Mouse (Mus musculus) erythroblast, embryonic 14.5 days (primary cell): ENCODE measurements around the gene H3f3a.

ENCODE experiments used
- GATA1 ChIP-seq: IDR thresholded peaks from 2 replicates; pipeline ENCODE4 v1.6.1; 2012; ENCODE audit warnings: low read length, inconsistent platforms, mixed read lengths
- TAL1 ChIP-seq: IDR thresholded peaks from 3 replicates; pipeline ENCODE4 v1.6.1; 2012; ENCODE audit warnings: low read length, inconsistent platforms, mixed read lengths

DNA sequence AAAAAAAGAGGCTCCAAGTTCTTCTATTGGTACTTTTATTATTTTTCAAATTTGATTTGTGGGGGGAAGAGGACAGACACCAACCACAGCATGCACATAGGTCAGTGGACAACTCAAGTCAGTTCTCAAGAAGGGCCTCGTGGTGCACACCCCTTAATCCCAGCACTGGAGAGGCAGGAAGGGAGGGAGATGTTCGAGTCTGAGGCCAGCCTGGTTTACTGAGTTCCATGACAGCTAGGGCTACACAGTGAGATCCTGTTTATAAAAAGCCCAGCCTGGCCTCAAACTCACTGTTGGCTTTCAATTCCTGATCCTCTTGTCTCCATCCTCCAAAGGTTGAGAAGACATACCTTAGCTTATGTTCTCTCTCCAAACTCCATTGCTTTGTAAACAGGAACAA is 12.9 kb downstream of the H3f3a start:
- TF ChIP-seq GATA1 (no peak), TAL1 (no peak)
